Mouse (Mus musculus): ENCODE data around the gene Pax4.

The Pax4 gene

GRCm38 (mm10) chr6:28449253-28449652 is at the start of gene Pax4:
Gene Pax4 (minus strand): TSS chr6:28449353.
- no peak for DNase-seq (ENCODE audit: low read depth)

GRCm38 (mm10) chr6:28497837-28498236 is 48.7 kb upstream of the Pax4 start:
- DNase-seq (ENCODE audit: low read depth): no peak

GRCm38 (mm10) chr6:28491198-28491597 is 42.0 kb upstream of the Pax4 start:
- DNase-seq (ENCODE audit: low read depth): no peak

- no peak for DNase-seq (ENCODE audit: low read depth)
Measured at GRCm38 (mm10) chr6:28490612-28491011, 41.5 kb upstream of the Pax4 start.

- DNase-seq (ENCODE audit: low read depth): no peak
Measured at GRCm38 (mm10) chr6:28488204-28488851, 39.2 kb upstream of the Pax4 start.

- no peak for DNase-seq (ENCODE audit: low read depth)
Measured at GRCm38 (mm10) chr6:28486905-28487304, 37.8 kb upstream of the Pax4 start.

- DNase-seq (ENCODE audit: low read depth): peak; percentile 64
Measured at GRCm38 (mm10) chr6:28486471-28486870, 37.3 kb upstream of the Pax4 start.

- DNase-seq (ENCODE audit: low read depth): no peak
Measured at GRCm38 (mm10) chr6:28486008-28486407, 36.9 kb upstream of the Pax4 start.

GRCm38 (mm10) chr6:28482711-28483315 is 33.7 kb upstream of the Pax4 start:
- peak; percentile 62 for DNase-seq (ENCODE audit: low read depth)

- peak; percentile 38 for DNase-seq (ENCODE audit: low read depth)
Measured at GRCm38 (mm10) chr6:28480752-28481492, 31.8 kb upstream of the Pax4 start.

GRCm38 (mm10) chr6:28479865-28480751 is 31.0 kb upstream of the Pax4 start:
- DNase-seq (ENCODE audit: low read depth): peak; percentile 100

GRCm38 (mm10) chr6:28474839-28475238 is 25.7 kb upstream of the Pax4 start, which contains the start of gene Snd1:
Gene Snd1 (plus strand): TSS chr6:28475139.
- no peak for DNase-seq (ENCODE audit: low read depth)

- DNase-seq (ENCODE audit: low read depth): no peak
Measured at GRCm38 (mm10) chr6:28474211-28474610, 25.1 kb upstream of the Pax4 start.

- no peak for DNase-seq (ENCODE audit: low read depth)
Measured at GRCm38 (mm10) chr6:28471284-28472035, 22.3 kb upstream of the Pax4 start.

GRCm38 (mm10) chr6:28470621-28471020 is 21.5 kb upstream of the Pax4 start:
- no peak for DNase-seq (ENCODE audit: low read depth)

GRCm38 (mm10) chr6:28470017-28470602 is 21.0 kb upstream of the Pax4 start:
- DNase-seq (ENCODE audit: low read depth): no peak

GRCm38 (mm10) chr6:28464630-28465029 is 15.5 kb upstream of the Pax4 start:
- DNase-seq (ENCODE audit: low read depth): no peak

GRCm38 (mm10) chr6:28460534-28460933 is 11.4 kb upstream of the Pax4 start:
- peak; percentile 54 for DNase-seq (ENCODE audit: low read depth)

- no peak for DNase-seq (ENCODE audit: low read depth)
Measured at GRCm38 (mm10) chr6:28459221-28459668, 10.1 kb upstream of the Pax4 start.

- DNase-seq (ENCODE audit: low read depth): no peak
Measured at GRCm38 (mm10) chr6:28450977-28451376, 1.8 kb upstream of the Pax4 start.

- no peak for DNase-seq (ENCODE audit: low read depth)
Measured at GRCm38 (mm10) chr6:28450481-28450880, 1.3 kb upstream of the Pax4 start.

Data from induced T-regulatory cell, adult 2 months (primary cell).